Mouse (Mus musculus): ENCODE measurements around the gene Plcb4.

Plcb4 gene

DNA sequence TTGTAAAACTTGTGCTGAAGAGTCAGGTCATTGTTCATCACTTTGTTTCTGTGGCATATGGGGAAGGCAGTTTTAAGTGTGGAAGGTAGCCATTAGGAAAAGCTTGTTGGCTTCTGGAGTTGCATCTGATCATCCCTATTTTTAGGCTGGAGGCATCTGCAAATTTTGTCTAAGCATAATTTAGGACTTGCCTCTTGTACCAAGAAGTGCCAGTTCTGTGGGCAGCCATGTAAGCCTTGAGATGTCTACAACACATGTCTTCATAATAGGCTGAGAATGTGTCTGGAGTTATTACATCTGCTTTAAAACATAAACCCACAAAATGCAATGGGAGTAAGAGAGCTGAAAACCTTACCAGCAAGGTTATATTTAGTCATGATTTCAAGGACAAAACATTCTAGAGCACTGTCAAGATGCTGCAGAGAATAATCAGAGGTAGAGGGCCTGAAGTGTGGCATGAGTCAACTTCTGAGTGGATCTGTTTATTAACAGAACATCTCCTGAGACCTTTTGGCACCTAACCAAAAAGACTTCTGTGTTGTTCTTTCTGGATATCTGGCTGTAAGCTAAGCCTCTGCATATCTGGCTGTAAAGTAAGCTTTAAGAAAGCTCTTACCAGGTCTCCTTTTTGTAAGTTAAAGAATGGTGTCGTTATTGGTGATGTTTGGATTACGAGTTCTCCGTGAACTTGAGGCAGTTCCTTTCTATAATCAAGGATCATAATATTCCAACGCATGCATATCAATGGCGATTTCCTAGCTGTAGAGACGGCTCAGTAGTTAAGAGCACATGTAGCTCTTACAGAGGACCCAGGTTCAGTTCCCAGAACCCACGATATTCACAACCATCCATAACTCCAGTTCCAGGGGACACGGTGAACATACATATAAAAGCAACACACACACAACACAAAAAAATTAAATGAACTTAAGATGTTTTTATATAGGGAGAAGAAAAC lies 203.0 kb downstream of the Plcb4 start:
- no peak for DNase-seq

DNA sequence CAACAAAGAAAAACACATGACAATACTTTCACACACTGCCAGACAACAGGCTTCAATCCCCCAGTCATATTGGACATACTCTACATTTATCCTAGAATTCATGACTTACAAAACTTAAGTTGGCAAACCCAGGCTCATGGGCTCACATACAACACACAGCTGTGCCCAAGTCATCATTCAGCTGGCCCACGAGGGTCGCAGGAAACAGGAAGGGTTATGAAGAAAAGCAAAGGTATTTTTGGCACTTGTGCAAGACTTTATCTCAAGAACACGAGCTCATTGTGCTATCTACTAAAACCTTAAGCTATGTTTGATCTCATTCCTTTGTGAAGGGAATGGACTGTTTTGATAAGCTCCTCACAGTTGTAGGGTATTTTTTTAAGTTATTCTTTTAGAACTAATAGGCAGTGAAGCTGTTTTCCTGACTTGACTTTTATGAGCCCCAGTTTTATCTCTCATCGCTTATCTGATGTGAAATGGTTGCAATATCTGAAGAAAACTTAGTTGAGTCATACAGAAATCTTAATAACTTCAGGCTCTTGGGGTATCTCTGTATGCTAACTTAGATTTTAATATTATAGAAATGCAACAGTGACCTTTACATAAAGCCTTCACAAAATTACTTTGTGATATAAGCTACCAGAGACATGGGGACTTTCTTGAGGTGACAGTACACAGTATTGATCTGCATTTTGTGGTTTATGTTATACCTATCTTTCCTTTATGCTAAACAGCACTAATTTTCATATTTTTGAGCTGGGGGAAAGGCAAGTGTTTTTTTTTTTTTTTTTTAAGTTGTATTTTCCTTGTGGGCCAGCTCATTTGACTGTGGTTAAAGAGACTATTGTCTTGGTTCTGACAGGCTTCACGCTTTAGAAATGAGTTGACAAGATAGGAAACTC lies 203.9 kb downstream of the Plcb4 start:
- DNase-seq = no peak

DNA sequence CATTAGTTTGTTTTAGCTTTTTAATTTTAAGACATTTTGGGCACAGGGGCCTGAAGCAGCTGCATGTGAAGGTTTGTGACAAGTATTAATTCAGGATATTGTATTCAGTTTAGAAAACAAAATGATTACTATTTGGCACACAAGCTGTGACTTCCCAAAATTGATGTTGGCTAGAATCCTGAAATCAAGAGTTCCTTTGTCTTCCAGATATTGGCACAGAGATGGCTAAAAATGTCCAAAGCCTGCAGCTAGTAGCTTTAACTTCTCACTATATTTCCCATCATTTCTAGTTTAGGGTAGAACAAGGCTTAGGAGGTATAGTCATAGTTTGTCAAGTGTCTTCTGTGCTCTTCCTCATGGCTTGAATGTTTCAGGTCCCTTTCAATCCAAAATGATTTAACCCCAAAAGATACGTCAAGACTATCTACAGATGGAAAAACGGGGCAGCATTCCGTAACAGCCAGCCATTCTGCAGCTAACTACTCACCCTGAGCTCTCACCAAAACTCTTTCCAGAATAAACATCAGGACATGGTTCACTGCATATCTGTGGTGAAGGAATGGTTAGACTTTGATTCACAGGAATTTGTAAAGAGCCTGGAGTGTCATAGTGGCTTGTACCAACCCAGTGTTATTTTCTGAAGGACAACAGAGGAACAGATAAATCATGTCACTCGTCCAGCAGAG lies 204.7 kb downstream of the Plcb4 start:
- DNase-seq = no peak

DNA sequence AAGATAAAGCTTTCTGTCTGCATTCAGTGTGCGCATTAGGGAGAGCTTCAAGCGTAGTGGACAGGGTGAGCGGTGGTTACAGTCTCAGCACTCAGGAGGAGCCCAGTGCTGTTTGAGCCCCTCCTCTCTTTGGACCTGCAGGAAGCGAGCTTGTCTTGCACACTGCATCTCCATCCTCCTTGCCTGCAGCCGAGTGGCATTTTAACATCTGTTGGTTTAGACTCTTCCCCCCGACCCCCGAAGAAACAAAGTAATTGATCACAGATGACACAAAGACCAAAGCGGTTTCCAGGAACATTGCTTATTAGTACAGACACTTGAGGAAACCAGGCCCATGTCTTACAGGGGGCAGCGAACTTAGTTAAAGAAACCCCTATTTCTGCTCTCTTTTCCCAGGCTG lies 207.6 kb downstream of the Plcb4 start:
- DNase-seq = no peak

DNA sequence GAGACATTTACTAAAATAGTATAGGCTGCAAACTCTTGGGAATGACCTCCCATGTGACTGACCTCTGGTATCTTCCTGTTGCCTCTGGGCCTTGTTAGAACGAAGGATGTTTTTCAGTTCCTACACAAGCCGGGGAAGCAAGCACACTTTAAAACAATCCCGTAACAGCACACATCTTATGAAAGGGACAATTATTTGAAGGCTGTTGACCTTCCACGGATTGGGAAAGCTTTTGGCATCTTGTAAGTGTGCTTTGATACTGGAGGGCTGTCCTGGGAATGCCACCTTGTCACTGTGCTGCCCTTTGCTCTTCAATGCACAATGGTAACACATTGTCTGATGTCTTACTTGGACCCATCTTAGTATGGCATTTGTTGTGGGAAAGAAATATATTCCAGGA lies 208.0 kb downstream of the Plcb4 start:
- DNase-seq = no peak

DNA sequence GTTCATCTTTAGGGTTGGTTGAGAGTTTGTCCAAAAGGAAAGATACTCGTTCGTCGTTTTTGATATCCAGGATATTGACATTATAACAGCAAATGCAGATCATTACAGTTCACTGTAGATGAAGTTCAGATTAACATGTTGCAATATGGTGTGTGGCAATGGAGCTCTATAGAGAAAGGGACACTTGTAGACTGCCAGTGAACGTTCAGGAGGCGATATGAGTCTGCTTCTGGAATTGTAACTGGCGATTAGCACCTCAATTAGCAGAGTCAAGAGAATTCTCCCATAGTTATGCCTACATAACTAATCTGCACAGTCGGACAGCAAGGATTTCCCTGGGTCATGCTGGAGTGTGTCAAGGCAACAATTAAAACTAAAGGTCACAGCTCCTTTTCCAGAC lies 210.8 kb downstream of the Plcb4 start:
- no peak for DNase-seq

DNA sequence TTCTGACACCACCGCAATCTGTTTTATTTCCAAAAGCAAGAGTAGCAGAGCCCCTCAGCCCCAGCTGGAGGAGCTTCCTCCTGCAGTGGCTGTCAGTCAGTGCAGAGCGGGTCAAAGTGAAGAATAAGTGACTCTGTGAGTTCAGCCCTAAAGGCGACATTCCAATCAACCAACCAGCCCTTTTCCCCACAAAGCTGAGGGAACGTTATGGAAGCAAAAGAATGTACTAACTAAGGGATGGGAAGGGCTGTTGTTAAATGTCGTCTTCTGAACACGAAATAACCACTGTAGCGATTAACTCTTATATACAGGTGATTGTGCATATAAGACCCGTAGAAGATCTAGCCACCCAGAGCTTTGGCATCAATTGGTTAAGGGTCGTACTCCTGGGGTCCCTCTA lies 214.3 kb downstream of the Plcb4 start:
- DNase-seq = no peak

DNA sequence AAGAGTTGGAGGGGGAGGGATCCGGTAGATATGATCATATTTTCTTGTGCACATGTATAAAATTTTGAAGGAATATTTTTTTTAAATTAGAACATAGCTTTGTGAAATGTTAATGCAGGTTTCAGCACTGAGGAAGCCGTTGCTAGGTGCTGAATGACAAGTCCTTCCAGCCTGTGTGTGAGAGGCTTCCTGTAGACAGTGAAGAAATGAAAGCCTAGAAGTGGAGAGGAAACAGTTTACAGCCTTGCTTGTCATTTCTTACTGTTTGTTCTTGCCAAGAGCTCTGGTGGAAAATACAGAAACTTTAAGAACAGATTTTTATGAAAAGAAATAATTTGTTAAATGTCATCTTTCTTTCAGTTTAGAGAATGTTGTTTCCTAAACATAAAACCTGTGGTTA lies 214.9 kb downstream of the Plcb4 start:
- DNase-seq = peak; percentile 27

DNA sequence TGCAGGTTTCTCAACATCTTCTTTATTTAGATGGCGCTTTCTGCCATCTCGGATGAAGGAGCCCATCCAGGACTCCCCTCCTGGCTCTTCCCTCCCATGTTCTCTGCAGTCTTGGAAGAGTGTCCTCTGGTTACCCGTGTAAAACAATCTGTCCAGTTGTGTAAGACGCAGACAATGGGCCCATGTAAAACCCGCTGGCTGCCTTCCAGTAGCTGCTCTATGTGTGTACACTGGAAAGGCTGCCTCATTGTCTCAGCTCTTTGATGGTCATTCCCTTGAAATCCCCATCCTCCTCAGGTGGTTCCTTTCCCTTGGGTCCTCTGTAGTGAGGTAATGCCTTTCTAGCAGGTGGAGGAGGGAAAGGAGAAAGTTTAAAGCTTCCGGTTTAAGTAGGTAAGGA lies 216.7 kb downstream of the Plcb4 start:
- peak; percentile 49 for DNase-seq

DNA sequence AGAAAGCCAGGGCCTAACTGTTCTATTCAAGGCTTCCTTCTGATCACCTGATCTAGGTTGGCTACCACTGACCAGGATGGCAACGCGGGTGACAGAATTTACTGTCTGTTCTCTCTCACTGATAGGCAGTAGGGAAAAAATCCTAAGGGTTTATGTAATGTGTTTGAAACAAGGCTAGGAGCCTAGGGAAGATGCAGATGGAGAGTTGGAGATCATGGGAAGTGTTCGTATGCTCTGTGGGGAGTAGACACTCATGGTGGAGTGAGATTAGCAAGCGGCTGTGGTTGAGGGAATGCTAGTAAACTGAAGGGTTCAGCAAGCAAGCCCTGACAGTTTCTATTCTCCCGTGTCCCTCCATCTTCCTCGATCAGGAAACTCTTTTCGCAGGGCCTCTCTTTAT lies 220.5 kb downstream of the Plcb4 start:
- no peak for DNase-seq

DNA sequence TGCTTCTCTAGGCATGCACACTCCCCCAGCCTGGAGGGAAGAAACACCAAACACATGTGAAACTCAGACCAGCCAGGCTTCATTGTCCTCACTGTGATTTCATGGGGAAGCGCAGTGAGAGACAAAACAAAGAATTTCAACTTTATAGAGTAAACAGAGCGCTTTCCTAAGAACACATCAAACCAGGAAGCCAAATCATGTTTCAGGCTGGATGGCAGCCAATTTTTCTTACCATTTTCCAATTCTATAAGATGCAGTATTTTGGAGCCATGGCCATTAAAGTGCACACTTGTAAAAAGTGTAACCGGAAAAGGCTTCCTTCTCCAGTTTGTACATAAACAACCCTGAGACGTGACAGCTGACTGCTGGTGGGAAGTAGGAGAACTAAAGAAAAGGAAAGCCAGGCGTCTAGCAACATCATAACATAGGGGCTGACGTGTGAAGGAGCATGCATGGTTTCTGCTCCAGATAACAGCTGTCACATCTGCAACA lies 221.5 kb downstream of the Plcb4 start:
- DNase-seq = peak; percentile 23

DNA sequence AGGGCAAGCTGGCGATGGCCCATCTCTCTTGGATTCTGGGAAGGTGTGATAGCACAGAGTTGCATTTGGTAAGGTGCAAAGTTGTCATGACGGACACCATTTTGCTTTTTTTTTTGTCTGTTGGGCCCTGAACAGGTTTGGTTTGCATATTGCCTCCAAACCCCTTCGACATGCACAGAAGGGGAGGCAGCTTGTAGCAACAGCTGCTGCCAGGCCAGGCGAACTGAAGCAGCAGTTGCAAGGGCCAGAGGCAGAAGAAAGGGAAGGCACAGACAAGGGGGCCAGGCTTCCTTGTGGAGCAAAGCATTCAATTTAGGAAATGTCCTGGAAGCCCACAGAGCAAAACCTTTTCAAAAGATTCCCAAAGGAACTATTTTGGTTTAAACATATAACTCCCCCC lies 224.5 kb downstream of the Plcb4 start:
- DNase-seq = no peak

DNA sequence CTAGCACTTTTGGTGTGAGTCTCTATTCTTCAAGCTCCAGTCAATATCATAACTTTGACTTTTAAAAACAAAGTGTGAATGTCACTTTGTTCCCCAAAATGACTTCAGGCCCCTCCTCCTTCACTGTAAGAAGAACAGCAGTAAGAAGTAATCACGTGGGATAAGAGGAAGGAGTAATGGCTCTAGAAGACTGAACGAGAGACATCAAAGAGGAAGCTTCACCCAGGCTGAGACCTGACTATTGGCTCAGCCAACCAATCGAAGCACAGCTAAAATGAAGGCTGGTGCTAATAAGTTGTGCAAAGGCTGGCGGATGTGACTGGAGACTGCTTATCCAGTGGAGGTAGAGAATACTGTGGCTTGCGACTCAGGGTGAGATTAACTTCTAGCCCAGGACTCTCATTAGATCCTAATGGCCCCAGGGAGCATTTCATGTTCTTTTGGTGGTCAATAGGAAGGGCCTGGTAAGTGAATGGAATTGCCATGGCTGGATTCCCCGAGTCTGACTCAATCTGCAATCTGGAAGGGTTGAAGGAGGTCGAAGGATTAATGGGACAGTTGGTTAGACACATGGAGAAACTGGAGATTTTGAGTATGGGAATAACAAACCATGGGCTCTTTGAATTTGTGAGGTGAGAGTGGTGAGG lies 225.8 kb downstream of the Plcb4 start:
- DNase-seq = no peak

DNA sequence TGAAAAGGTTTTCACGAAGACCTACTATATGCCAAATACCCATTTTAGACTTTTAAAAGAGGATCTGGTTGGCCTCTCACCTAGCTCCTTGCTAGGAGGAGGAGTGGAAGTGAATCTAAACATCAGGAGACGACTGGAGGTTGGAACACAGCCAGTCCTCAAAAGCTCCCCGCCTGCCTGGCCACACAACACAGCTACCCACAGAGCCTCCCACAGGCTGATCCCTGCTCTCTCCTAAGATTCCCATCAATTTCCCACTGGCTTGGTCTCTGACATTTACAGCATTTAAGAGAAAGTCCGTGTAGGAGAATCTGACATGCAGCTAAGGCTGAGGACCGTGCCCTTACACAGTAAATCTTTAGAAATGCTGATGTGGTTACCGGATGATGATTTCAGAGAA lies 226.8 kb downstream of the Plcb4 start:
- peak; percentile 19 for DNase-seq

DNA sequence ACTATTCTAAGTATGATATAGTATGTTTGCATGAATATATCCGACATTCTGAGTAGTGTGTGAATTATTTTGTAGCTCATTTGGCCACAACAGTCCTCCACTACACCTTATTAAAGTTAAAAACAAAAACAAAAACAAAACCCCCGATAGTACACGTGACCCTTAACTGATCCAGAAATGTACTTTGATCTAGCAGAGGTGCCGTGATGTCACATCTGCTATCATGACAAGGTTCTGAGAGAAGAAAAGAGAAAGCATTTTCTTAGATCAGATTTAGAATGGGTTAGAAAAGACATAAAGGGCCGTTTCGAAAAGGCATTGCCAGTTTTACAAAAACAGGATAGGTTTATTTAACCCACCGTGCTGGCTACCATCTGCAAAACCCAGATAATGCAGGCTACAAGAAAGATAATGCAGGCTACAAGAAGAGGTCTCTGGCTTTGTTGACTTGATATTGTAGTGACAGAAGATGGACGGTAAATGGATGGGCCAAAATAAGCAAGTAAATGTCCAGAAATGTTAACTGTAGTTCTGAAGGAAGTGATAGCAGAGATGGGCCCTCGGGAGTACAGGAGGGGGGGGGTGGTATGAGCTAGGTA lies 227.4 kb downstream of the Plcb4 start:
- DNase-seq = no peak

DNA sequence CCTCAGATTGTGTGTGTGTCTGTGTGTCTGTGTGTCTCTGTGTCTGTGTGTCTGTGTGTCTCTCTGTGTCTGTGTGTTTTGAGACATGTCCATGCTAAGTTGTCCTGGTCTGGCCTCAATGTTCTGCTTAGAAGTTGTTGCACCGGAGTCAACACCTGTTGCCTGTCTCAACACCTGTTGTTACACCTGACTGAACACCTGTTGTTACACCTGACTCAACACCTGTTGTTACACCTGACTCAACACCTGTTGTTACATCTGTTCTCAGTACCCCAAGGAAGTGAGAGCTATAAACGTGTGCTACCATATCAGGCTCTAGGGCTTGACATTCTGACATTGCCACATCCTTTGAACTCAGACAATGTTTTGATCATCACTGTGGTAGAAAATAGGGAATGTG lies 229.0 kb downstream of the Plcb4 start:
- DNase-seq = no peak

DNA sequence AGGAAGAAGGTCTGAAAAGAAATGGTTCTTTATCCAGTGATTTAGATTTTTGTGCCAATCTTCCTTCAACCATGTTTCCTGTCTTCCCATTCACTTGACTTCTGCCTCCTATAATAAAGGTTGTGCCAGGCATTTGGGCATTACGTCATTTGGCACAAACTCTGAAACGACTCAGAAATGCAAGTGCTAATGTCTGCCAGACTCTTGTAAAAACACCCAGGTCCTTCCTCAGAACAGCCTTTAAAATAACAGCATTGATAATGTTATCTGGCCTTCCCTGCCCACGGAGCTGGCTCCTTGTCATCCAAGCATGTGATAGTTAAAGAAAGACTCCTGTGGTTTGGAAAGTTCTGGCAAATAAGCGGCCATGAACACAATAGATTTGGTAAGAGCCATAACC lies 229.4 kb downstream of the Plcb4 start:
- DNase-seq = no peak

DNA sequence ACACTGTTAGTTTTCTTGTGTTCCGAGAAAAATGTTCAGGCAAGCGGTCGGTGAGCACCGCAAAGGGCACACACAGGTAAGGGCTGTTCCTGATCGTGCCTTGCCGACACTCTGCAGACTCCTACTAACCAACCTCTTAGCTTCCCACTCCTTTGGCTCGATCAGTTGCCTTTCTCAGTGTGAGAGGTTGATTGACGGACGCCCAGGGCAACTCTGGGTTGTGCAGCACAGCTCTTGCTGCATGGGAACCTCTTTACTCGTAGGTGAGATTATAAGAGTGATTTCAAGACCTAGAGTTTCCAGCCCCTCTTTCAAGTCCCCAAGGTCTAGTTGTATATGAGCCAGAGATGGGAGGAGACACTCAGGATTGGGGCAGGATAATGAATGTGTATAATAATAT lies 230.0 kb downstream of the Plcb4 start:
- DNase-seq = no peak

DNA sequence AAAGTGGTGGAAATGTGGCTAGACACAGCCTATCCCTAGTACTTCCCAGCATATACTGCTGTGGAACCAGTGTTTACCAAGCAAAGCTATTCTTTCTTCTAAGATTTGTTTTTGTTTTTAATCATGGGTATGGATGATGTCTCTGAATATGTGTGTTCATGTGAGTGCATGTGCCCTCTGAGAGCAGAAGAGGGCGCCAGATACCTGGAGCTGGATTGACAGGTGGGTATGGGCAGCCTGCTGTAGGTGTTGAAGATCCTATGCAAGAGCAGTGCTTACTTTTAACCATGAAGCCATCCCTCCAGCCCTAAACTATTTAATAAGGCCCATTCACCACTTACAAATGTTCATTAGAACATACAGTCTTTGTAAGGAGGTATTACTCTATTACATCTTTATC lies 231.3 kb downstream of the Plcb4 start:
- no peak for DNase-seq

DNA sequence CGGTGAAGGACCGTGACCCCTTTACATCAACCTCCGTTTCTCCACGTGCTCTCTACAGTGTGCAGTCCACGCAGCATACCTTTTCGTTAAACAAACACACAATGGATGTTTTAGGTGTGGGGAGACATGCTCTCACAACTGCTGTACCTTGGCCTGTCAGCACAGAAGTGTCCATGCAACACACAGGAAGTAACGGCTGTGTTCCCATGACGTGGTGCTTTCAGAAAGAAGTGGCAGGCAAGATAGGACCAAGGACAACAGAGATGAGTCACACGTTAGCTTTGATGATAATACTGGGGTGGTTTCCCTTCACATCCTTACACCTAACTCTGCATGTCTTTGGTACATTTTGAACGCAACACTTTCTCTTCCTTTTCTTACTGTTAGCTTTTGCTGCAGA lies 232.3 kb downstream of the Plcb4 start:
- no peak for DNase-seq

DNA sequence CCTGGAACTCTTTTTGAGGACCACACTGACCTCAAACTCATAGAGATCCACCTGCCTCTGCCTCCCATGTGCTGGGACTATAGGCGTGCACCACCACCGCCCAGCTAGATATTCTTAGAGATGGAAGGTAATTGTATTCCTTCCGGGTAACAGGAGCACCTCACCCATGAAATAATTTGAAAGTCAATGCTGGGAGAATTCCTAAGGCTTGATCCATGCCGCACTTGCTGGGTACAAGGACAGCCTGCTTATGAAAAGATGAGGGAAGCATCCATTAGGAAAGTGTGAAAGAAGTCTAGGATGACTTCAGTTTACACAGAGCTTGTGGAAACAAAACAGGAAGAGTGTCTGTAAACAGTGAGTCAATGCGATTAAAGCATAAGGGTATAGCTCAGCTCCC lies 232.9 kb downstream of the Plcb4 start:
- DNase-seq = no peak

DNA sequence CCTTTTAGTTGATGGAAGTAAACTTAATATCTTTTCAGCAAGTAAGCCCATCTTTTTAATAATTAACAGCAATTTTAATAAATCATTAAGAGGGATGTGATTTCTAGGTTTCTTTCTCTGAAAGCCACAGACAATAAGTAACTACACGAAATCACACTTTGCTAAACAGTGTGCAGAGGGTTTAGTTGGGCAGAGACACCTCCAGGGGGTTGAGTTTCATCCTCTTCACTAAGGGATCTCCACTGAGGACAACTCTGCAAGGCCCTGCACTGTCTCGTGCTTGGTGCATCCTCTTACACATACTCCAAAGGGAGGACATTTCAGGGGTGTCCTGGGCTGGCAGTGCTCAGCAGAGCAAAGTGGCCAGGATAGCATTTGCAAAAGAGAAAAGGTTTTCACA lies 235.8 kb downstream of the Plcb4 start:
- DNase-seq = no peak
